Mouse (Mus musculus): Measurements from ENCODE around the gene Gm45021.

DNA sequence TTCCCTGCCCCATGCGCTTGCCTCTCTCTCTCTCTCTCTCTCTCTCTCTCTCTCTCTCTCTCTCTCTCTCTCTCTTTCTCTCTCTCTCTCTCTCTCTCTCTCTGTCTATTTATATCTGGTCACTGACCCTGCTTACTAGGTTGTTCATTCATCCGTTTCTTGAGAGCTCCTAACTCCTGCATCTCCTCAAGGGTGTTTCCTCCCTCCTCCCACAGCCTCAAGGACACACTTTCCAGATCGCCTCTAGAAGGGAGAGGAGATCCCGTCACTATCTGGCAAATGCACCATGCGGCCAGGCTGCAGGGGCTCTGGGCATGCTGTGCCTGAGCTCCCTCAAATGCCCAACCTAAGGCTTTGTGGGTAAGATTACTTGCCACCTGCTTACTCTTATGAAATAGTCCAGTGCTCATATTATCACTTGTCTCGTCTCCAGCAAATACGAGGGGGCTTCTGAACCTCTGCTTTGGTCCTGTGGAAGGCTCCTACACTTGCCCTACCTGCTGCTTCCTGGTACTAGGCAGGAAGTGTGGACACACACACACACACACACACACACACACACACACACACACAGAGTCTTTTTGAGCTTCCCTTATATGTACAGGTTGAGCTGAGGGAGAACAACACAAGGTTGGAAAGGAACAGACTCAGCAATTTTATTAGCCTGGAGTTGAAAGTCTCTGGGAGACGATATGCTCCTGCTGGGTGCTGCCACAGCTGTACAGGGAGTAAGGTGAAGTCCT is 20.2 kb upstream of the Gm45021 start:
- TF ChIP-seq MAX (IDR thresholded peaks at IDR 0.05) (no peak), CTCF (IDR thresholded peaks at IDR 0.05; ENCODE audit: control insufficient read depth, insufficient read depth, insufficient read length) (no peak), USF1 (IDR thresholded peaks at IDR 0.05; ENCODE audit: low read depth) (no peak)

Data from C2C12 (cell line).